Mouse (Mus musculus) liver, postnatal 0 days (tissue): ENCODE results near the gene B3galt4.

ENCODE experiments used
- CTCF ChIP-seq: sonication (generic); IDR thresholded peaks from 2 replicates; pipeline ENCODE4 v1.5.1; 2016; ENCODE audit warnings: antibody characterized with exemption, low read depth
- EP300 ChIP-seq: IDR thresholded peaks from 2 replicates; pipeline ENCODE4 v1.6.1; 2016; ENCODE audit warnings: antibody characterized with exemption, low read depth, mild to moderate bottlenecking

DNA sequence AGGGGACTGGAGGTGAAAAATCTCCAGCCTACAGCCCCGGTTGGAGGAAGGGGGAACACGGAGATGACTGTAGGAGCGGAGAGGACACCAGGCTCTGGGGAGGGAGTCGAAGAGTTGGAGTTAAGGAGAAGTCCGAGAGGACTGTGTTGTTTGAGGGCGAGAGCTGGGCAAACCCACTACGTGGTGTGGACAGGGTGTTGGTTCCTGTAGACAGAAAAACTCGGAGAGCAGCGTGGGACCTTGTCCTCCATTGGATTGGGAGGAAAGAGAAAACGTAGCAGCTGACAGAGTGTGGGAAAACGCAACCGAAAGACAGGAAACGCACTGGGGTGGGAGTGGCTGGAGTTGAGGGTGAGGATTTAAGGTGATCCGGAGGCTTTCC, 41.4 kb downstream of the B3galt4 start:
- TF ChIP-seq CTCF (no peak), EP300 (no peak)
